Mouse (Mus musculus) neural tube, embryonic 11.5 days (tissue): Measurements from ENCODE around the gene Txndc12. TPM values are rescaled to one million over a fixed set of nuclear protein-coding genes. Genes with fewer than 3 reads are reported as not detected.

Source experiments
- ATAC-seq: fragments of 200-750 bp; cut with Nextera tagmentation; 2 replicates; pipeline ENCODE4 v1.8.0; 2017; ENCODE audit warnings: moderate number of reproducible peaks, mild to moderate bottlenecking, moderate TSS enrichment, moderate library complexity; ENCODE audit not compliant: insufficient read depth, low FRiP score, low TSS enrichment
- DNase-seq: peaks from one replicate; pipeline ENCODE4 v3.0.0-alpha.2; 2015; ENCODE audit warnings: low spot score
- H3K27ac ChIP-seq: fragments of 300-500 bp; sonication (generic); 2 replicates; pipeline ENCODE4 v1.5.1; 2014; ENCODE audit warnings: low read depth, mild to moderate bottlenecking, low read length
- H3K27me3 ChIP-seq: fragments of 300-500 bp; sonication (generic); 2 replicates; pipeline ENCODE4 v1.6.1; 2014; ENCODE audit warnings: mild to moderate bottlenecking, low read length, mixed read lengths; ENCODE audit not compliant: control insufficient read depth, insufficient read depth
- H3K36me3 ChIP-seq: fragments of 300-500 bp; sonication (generic); 2 replicates; pipeline ENCODE4 v1.6.1; 2014; ENCODE audit warnings: mild to moderate bottlenecking, low read length, moderate library complexity, mixed read lengths; ENCODE audit not compliant: control insufficient read depth, insufficient read depth
- H3K4me1 ChIP-seq: fragments of 300-500 bp; sonication (generic); 2 replicates; pipeline ENCODE4 v1.6.1; 2014; ENCODE audit warnings: low read length, mixed read lengths; ENCODE audit not compliant: control insufficient read depth, insufficient read depth
- H3K4me2 ChIP-seq: fragments of 300-500 bp; sonication (generic); 2 replicates; pipeline ENCODE4 v1.6.1; 2014; ENCODE audit warnings: low read depth, mild to moderate bottlenecking, moderate library complexity
- H3K4me3 ChIP-seq: fragments of 300-500 bp; sonication (generic); 2 replicates; pipeline ENCODE4 v1.5.1; 2014; ENCODE audit warnings: low read depth, low read length
- H3K9ac ChIP-seq: fragments of 300-500 bp; sonication (generic); 2 replicates; pipeline ENCODE4 v1.6.1; 2014; ENCODE audit warnings: mild to moderate bottlenecking, low read length
- H3K9me3 ChIP-seq: fragments of 300-500 bp; sonication (generic); 2 replicates; pipeline ENCODE4 v1.6.1; 2016; ENCODE audit warnings: low read length; ENCODE audit not compliant: control insufficient read depth
- WGBS: fragments of 180-500 bp; shearing (Covaris S2); extraction: QIAGEN DNeasy Blood & Tissue Kit; methylation state at CpG from one replicate; pipeline ENCODE4 v1.1.7; 2014; 5-methylcytosine and 5-hydroxymethylcytosine counted together
- polyA plus RNA-seq: library from polyadenylated mRNA; unstranded; fragments of >200 nt; fragmentation: Nextera tagmentation; extraction: Ambion mirVana; gene quantifications from 2 replicates; pipeline ENCODE4 v1.2.1, GENCODE M21; 2014

Txndc12 gene
- polyA plus RNA-seq, 1 experiment from 2014 or later, result 104 TPM

DNA sequence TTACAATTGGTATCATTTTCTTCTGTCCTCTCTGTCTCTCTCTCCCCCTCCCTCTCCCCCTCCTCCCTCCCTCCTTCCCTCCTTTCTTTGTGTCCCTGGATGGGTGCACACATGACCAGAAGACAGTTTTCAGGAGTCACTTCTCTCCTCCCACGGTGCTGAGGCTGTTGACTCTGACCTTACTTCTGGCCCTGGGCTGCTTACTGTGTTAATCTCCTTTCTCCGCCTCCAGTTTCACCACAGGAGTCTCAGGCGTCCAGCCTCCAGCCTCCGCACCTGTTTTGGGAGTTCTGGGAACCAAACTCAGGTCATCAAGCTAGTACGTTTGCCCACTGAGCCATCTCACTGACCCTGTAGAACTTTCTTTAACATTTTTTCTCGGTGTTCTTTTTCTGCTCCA lies 69.7 kb downstream of the Txndc12 start:
- no peak for ATAC-seq
- no peak overlapping the region for H3K4me2 ChIP-seq
- no peak overlapping the region for H3K4me3 ChIP-seq
- DNase-seq, result no peak
- H3K4me1 ChIP-seq, result no peaks in the 10 kb centered on the region
- 54% methylated on average over 6 of the region's 6 CpGs for WGBS
- H3K9me3 ChIP-seq, result no peaks in the 10 kb centered on the region
- H3K27ac ChIP-seq, result no peak overlapping the region
- no peaks in the 10 kb centered on the region for H3K27me3 ChIP-seq
- H3K9ac ChIP-seq, result no peak overlapping the region
- H3K36me3 ChIP-seq, result no peaks in the 10 kb centered on the region

DNA sequence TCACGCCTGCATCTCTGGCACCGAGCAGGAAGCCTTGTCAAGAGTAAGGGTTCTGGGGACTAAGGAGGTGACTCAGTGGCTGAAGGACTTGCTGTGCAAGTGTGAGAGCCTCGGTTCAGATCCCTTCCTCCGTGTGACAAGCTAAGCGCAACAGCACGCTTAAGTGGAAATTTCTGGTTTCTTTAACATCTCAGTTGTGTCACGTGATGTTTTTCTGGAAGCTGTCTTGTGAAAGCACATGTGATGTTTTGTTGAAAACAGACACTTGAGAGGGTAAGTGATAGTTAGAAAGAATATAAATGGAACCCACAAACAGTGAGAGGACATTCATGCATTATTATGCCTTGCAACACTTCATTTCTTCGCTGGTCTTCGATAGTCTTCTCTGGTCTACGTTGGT lies 70.4 kb downstream of the Txndc12 start:
- no peak for ATAC-seq
- 93% methylated on average over 10 of the region's 10 CpGs for WGBS
- Histone ChIP-seq H3K36me3 (no peaks in the 10 kb centered on the region), H3K4me1 (no peaks in the 10 kb centered on the region), H3K4me3 (no peak overlapping the region), H3K4me2 (no peak overlapping the region), H3K9me3 (no peaks in the 10 kb centered on the region), H3K9ac (no peak overlapping the region), H3K27me3 (no peaks in the 10 kb centered on the region), H3K27ac (no peak overlapping the region)
- no peak for DNase-seq

DNA sequence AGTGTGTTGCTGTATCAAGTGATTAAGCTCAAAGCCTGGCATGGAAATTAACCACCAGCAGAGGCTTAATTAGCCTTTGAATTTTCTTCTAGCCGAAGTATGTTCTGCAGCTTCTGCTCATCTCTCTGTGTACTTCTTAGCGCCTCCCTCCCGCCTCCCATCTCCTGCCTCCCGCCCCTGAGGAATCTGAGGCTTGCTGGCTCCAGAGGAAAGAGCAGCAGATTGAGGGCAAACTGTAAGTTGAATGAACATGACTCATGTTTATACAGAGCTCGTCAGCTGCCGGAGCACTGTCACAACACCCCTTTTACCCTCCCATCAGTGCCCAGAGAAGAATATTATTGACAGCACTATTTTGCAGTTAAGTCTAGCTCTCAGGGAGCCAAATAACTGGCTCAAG lies 71.5 kb downstream of the Txndc12 start:
- H3K9me3 ChIP-seq, result no peaks in the 10 kb centered on the region
- ATAC-seq, result no peak
- 41% methylated on average over 6 of the region's 6 CpGs for WGBS
- H3K4me2 ChIP-seq, result no peak overlapping the region
- DNase-seq, result no peak
- H3K4me3 ChIP-seq, result no peak overlapping the region
- no peak overlapping the region for H3K9ac ChIP-seq
- H3K36me3 ChIP-seq, result no peaks in the 10 kb centered on the region
- H3K27ac ChIP-seq, result no peak overlapping the region
- H3K4me1 ChIP-seq, result no peaks in the 10 kb centered on the region
- no peaks in the 10 kb centered on the region for H3K27me3 ChIP-seq

DNA sequence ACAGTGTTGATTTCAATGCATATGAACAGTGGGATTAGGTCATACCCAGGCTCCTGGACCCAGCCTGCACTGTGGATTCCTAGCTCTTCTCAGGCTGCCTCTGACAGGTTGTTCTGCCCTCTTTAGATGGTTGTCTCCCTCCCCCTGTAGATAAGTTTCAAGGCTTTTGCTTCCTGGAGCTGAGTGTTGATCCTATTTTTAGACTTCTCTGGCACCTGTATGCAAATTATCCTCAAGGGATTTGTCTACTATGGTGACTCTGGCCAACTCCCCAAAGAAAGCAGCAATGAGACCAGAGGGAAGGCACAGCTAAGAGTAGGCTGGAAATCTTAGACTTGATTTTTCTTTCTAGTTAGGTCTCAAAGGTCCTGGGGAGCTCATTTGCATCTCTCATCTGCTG lies 73.1 kb downstream of the Txndc12 start:
- H3K4me1 ChIP-seq, result no peaks in the 10 kb centered on the region
- DNase-seq (no peak), ATAC-seq (no peak)
- H3K4me2 ChIP-seq, result no peak overlapping the region
- no peak overlapping the region for H3K27ac ChIP-seq
- H3K9me3 ChIP-seq, result no peaks in the 10 kb centered on the region
- H3K4me3 ChIP-seq, result no peak overlapping the region
- no peaks in the 10 kb centered on the region for H3K36me3 ChIP-seq
- no peaks in the 10 kb centered on the region for H3K27me3 ChIP-seq
- no peak overlapping the region for H3K9ac ChIP-seq

DNA sequence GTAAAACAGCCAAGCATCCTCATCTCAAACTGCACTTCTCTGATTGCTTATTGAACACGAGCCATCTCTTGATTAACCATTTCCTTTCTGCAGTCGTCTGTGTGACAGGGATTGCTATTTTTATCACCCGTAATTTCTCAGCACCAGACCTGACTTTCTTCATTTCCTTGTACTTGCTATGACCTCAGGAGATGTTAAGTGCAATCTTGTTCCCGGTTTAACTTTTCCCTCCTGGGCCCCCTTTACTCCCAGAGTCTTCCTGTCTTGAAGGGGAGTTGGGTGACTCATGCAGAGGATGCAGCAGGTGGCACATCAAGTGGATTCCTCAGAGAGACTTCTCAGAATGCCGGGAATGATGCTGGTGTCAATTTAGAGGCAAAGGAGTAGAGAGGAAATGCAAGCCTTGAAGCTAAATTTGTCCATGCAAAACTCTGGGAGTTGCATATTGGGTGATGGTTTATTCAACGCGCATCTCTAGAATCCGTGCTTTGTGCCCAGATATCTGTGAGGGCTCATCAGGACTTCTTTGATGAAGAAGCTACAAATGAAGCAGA lies 75.5 kb downstream of the Txndc12 start:
- Histone ChIP-seq H3K27ac (no peak overlapping the region), H3K36me3 (no peaks in the 10 kb centered on the region), H3K9ac (no peak overlapping the region), H3K4me1 (no peaks in the 10 kb centered on the region), H3K27me3 (no peaks in the 10 kb centered on the region), H3K4me2 (no peak overlapping the region), H3K9me3 (no peaks in the 10 kb centered on the region), H3K4me3 (no peak overlapping the region)
- DNase-seq (no peak), ATAC-seq (no peak)
- WGBS, result 77% methylated on average over 8 of the region's 8 CpGs

Other genes with a start within 250 kb of the Txndc12 start
- 17.5 and 18.1 TPM in 2 replicates for gene Cc2d1b, start 214.7 kb upstream of the Txndc12 start, polyA plus RNA-seq
- 0.45 and 1.4 TPM in 2 replicates for gene 3110021N24Rik, start 115.0 kb upstream of the Txndc12 start, polyA plus RNA-seq
- 3.6 and 3.8 TPM in 2 replicates for gene Zfyve9, start 53.8 kb upstream of the Txndc12 start, polyA plus RNA-seq
- 235 and 243 TPM in 2 replicates for gene Btf3l4, start 987 bp upstream of the Txndc12 start, polyA plus RNA-seq
- gene Kti12, start 13.2 kb downstream of the Txndc12 start, polyA plus RNA-seq, result 49.4 and 49.7 TPM in 2 replicates
- 1.1 and 2.5 TPM in 2 replicates for gene A730015C16Rik, start 14.0 kb downstream of the Txndc12 start, polyA plus RNA-seq
- 25.9 and 27.7 TPM in 2 replicates for gene Rab3b, start 44.5 kb downstream of the Txndc12 start, polyA plus RNA-seq
- 61.3 and 63.8 TPM in 2 replicates for gene Nrd1, start 166.1 kb downstream of the Txndc12 start, polyA plus RNA-seq